Mouse (Mus musculus) embryonic facial prominence, embryonic 11.5 days (tissue): Measurements from ENCODE around the gene Ddrgk1. TPM values are rescaled to one million over a fixed set of nuclear protein-coding genes. Genes with fewer than 3 reads are reported as not detected.

Experiments
- ATAC-seq: fragments of 200-750 bp; cut with Nextera tagmentation; replicated peaks from 2 replicates; pipeline ENCODE4 v1.8.0; 2017; ENCODE audit warnings: low read depth; ENCODE audit not compliant: insufficient number of reproducible peaks, low FRiP score, low TSS enrichment
- DNase-seq: peaks from one replicate; pipeline ENCODE4 v3.0.0-alpha.2; 2015; ENCODE audit warnings: low spot score
- H3K27ac ChIP-seq: fragments of 300-500 bp; sonication (generic); replicated peaks from 2 replicates; pipeline ENCODE4 v1.5.1; 2014; ENCODE audit warnings: mild to moderate bottlenecking, low read depth, low read length, control low read depth
- H3K27me3 ChIP-seq: fragments of 300-500 bp; sonication (generic); 2 replicates; pipeline ENCODE4 v1.6.1; 2014; ENCODE audit warnings: mild to moderate bottlenecking, low read length, moderate library complexity, mixed read lengths; ENCODE audit not compliant: control insufficient read depth, insufficient read depth
- H3K36me3 ChIP-seq: fragments of 300-500 bp; sonication (generic); replicated peaks from 2 replicates; pipeline ENCODE4 v1.6.1; 2014; ENCODE audit warnings: low read depth, mild to moderate bottlenecking, low read length, moderate library complexity, mixed read lengths; ENCODE audit not compliant: control insufficient read depth, insufficient read depth
- H3K4me1 ChIP-seq: fragments of 300-500 bp; sonication (generic); 2 replicates; pipeline ENCODE4 v1.6.1; 2014; ENCODE audit warnings: low read length, mixed read lengths; ENCODE audit not compliant: control insufficient read depth, insufficient read depth
- H3K4me2 ChIP-seq: fragments of 300-500 bp; sonication (generic); 2 replicates; pipeline ENCODE4 v1.6.1; 2014; ENCODE audit warnings: low read depth, mild to moderate bottlenecking, control low read depth, low read length, moderate library complexity
- H3K4me3 ChIP-seq: fragments of 300-500 bp; sonication (generic); 2 replicates; pipeline ENCODE4 v1.5.1; 2014; ENCODE audit warnings: low read depth, low read length, control low read depth
- H3K9ac ChIP-seq: fragments of 300-500 bp; sonication (generic); replicated peaks from 2 replicates; pipeline ENCODE4 v1.6.1; 2014; ENCODE audit warnings: mild to moderate bottlenecking, control low read depth, low read length
- H3K9me3 ChIP-seq: fragments of 300-500 bp; sonication (generic); replicated peaks from 2 replicates; pipeline ENCODE4 v1.6.1; 2016; ENCODE audit warnings: mild to moderate bottlenecking, low read length, inconsistent platforms, mixed read lengths; ENCODE audit not compliant: control insufficient read depth
- WGBS: fragments of 180-500 bp; shearing (Covaris S2); extraction: QIAGEN DNeasy Blood & Tissue Kit; methylation state at CpG from one replicate; pipeline ENCODE4 v1.1.7; 2014; 5-methylcytosine and 5-hydroxymethylcytosine counted together
- polyA plus RNA-seq: library from polyadenylated mRNA; unstranded; fragments of >200 nt; fragmentation: Nextera tagmentation; extraction: Ambion mirVana; gene quantifications from 2 replicates; pipeline ENCODE4 v1.2.1, GENCODE M21; 2014

Gene Ddrgk1
- polyA plus RNA-seq, 1 experiment from 2014 or later = 45.0 TPM

GRCm38 (mm10) chr2:130667559-130667958, 3.1 kb upstream of the Ddrgk1 start, which contains the start of gene Itpa:
Itpa (plus strand) TSS chr2:130667610.
- peak; percentile 94 for DNase-seq

DNA sequence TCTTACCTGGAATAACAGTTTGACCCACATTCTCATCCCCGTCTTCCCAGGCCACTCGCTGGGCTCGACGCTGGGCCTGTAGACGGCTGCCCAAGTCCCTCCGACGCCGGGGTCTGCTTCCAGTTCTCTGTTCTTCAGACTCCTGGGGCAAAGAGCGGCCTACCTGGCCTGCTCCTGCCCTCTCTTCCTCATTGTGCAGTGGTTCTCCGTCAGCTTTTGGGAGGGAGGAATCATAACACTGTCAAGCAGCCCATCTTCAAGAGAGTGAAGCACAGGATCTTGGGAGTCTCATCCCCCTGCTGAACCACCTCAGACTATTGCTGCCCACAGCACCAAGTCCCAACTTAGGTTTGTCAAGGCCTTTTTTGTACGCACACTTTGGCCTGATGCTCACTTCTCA, 1.1 kb downstream of the Ddrgk1 start:
- WGBS = 90% methylated on average over 11 of the region's 11 CpGs
- no peak for DNase-seq
- Histone ChIP-seq H3K36me3 (peaks cover 3% of the 10 kb centered on the region), H3K9ac (peak overlapping the region; percentile 94), H3K27ac (no peak overlapping the region), H3K4me3 (peak overlapping the region; percentile 4; the same call in 1 of the 2 replicates), H3K4me2 (peak overlapping the region; percentile 50), H3K9me3 (no peaks in the 10 kb centered on the region), H3K27me3 (no peaks in the 10 kb centered on the region), H3K4me1 (0 out of 2 replicates have a peak, but pooled peaks cover 1% of the 10 kb centered on the region)
- ATAC-seq = no peak

More at GRCm38 (mm10) chr2:130667559-130667958, 3.1 kb upstream of the Ddrgk1 start, which contains the start of gene Itpa:
- peak within 1 kb of the TSS; percentile 32; the same call in 1 of the 2 replicates for H3K27ac ChIP-seq
- no peaks in the 10 kb centered on the region for H3K27me3 ChIP-seq
- 0 out of 2 replicates have a peak, but pooled peaks cover 2% of the 10 kb centered on the region for H3K4me1 ChIP-seq
- peak; percentile 40 for ATAC-seq
- under 1% methylated on average over 31 of the region's 31 CpGs for WGBS
- H3K4me2 ChIP-seq = peak within 1 kb of the TSS; percentile 82
- peak within 1 kb of the TSS; percentile 75 for H3K4me3 ChIP-seq
- H3K9ac ChIP-seq = peak within 1 kb of the TSS; percentile 77
- H3K9me3 ChIP-seq = no peaks in the 10 kb centered on the region
- no peaks in the 10 kb centered on the region; the same call in 1 of the 2 replicates for H3K36me3 ChIP-seq

DNA sequence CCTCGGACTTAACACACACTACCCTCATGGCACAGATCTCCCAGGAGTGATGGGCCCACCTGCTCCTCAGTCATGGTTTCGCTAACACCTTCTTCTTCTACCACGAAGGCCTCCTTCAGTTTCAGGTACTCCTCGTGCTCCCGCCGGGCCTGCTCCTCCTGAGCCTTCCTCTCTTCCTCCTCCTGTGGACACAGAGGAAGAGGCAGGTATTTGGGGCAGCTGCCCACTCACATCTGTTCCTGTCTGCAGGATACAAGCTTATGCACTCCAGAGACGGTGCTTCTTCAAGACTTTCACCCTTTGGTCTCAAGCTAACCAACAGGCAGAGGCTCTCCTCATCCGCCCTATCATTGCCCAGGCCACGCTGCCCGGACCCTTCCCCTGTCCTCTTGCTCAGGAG, 5.9 kb downstream of the Ddrgk1 start:
- H3K4me1 ChIP-seq = no peaks in the 10 kb centered on the region
- H3K4me2 ChIP-seq = no peak overlapping the region
- no peak for ATAC-seq
- 94% methylated on average over 10 of the region's 10 CpGs for WGBS
- no peak for DNase-seq
- H3K4me3 ChIP-seq = no peak overlapping the region
- no peaks in the 10 kb centered on the region for H3K27me3 ChIP-seq
- H3K9me3 ChIP-seq = no peaks in the 10 kb centered on the region
- peaks cover 7% of the 10 kb centered on the region for H3K36me3 ChIP-seq
- H3K9ac ChIP-seq = no peak overlapping the region
- H3K27ac ChIP-seq = no peak overlapping the region

- no peaks in the 10 kb centered on the region for H3K9me3 ChIP-seq
- DNase-seq = no peak
- ATAC-seq = no peak
- H3K27ac ChIP-seq = no peak overlapping the region
- H3K4me2 ChIP-seq = no peak overlapping the region
- no peak overlapping the region for H3K4me3 ChIP-seq
- H3K36me3 ChIP-seq = peaks cover 7% of the 10 kb centered on the region
- H3K9ac ChIP-seq = no peak overlapping the region
- H3K27me3 ChIP-seq = no peaks in the 10 kb centered on the region
- H3K4me1 ChIP-seq = no peaks in the 10 kb centered on the region
- 87% methylated on average over 6 of the region's 6 CpGs for whole genome bisulfite sequencing
These were observed 6.9 kb downstream of the Ddrgk1 start for GRCm38 (mm10) chr2:130657541-130657940.

GRCm38 (mm10) chr2:130656536-130656935, 7.9 kb downstream of the Ddrgk1 start:
- peaks cover 7% of the 10 kb centered on the region for H3K36me3 ChIP-seq
- H3K27ac ChIP-seq = no peak overlapping the region
- H3K9me3 ChIP-seq = no peaks in the 10 kb centered on the region
- no peaks in the 10 kb centered on the region for H3K4me1 ChIP-seq
- no peak overlapping the region for H3K4me3 ChIP-seq
- no peak for ATAC-seq
- no peaks in the 10 kb centered on the region for H3K27me3 ChIP-seq
- H3K4me2 ChIP-seq = no peak overlapping the region
- whole genome bisulfite sequencing = 92% methylated on average over 9 of the region's 9 CpGs
- no peak overlapping the region for H3K9ac ChIP-seq
- DNase-seq = no peak

GRCm38 (mm10) chr2:130655660-130656339, 8.7 kb downstream of the Ddrgk1 start:
- H3K27ac ChIP-seq = no peak overlapping the region
- H3K4me2 ChIP-seq = no peak overlapping the region
- no peak overlapping the region for H3K4me3 ChIP-seq
- H3K9ac ChIP-seq = no peak overlapping the region
- 95% methylated on average over 6 of the region's 6 CpGs for WGBS
- no peaks in the 10 kb centered on the region for H3K4me1 ChIP-seq
- ATAC-seq (no peak), DNase-seq (no peak)
- peaks cover 7% of the 10 kb centered on the region for H3K36me3 ChIP-seq
- no peaks in the 10 kb centered on the region for H3K9me3 ChIP-seq
- no peaks in the 10 kb centered on the region for H3K27me3 ChIP-seq

DNA sequence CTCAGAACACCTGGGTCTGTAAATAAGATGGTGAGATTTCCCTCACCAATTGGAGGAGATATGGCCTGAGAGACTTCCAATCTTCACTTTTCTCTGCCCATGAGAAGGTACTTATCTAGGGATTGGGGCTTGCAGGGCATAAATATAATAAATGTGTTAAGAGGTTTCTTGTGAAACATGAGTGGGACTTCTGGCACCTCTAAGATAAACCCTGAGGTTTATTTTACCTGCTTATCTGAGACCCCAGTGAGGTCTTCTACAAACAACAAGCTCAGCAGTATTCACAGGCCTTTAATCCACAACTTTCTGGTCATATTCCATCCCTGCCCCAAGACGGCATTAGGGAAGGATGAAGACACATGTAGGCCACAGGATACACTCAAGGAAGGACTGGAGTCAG, 10.7 kb downstream of the Ddrgk1 start:
- ATAC-seq = no peak
- H3K4me1 ChIP-seq = no peaks in the 10 kb centered on the region
- no peak overlapping the region for H3K27ac ChIP-seq
- no peak for DNase-seq
- H3K36me3 ChIP-seq = peaks cover 5% of the 10 kb centered on the region
- WGBS = 78% methylated on average over 1 of the region's 1 CpGs
- no peaks in the 10 kb centered on the region for H3K27me3 ChIP-seq
- no peak overlapping the region for H3K4me2 ChIP-seq
- H3K9me3 ChIP-seq = no peaks in the 10 kb centered on the region
- H3K4me3 ChIP-seq = no peak overlapping the region
- no peak overlapping the region for H3K9ac ChIP-seq

DNA sequence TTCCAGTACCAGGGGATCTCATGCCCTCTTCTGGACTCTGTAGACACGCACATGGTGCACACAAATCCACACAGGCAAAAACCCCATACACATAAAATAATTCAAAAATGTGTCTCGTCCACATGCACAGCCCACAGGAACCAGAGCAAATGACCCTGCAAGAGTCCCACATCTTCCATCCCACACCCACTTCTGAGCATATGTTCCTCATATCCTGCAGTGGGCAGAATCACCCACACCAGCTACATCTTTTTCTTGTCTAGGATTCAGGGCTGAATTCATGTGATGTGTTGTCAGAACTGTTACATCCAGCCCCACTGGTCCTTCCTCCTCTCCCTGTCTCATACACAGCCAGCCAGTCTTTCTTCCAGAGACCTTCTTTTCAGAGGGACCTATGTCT, 11.2 kb downstream of the Ddrgk1 start:
- H3K27ac ChIP-seq = no peak overlapping the region
- 90% methylated on average over 2 of the region's 2 CpGs for WGBS
- no peaks in the 10 kb centered on the region for H3K27me3 ChIP-seq
- no peak overlapping the region for H3K9ac ChIP-seq
- H3K4me2 ChIP-seq = no peak overlapping the region
- no peak for DNase-seq
- H3K4me1 ChIP-seq = no peaks in the 10 kb centered on the region
- no peak for ATAC-seq
- peaks cover 5% of the 10 kb centered on the region for H3K36me3 ChIP-seq
- no peaks in the 10 kb centered on the region for H3K9me3 ChIP-seq
- no peak overlapping the region for H3K4me3 ChIP-seq
